Mouse (Mus musculus): ENCODE measurements around the gene Frmd4b. TPM values are rescaled to one million over a fixed set of nuclear protein-coding genes. Genes with fewer than 3 reads are reported as not detected.
"Not testable (repeated sequence)": the region's sequence is repeated elsewhere in the genome, so short reads cannot be mapped to it uniquely, and the experiment has no call there.

The Frmd4b gene
- polyA plus RNA-seq, 1 experiment from 2014 or later, result 32.5 TPM

DNA sequence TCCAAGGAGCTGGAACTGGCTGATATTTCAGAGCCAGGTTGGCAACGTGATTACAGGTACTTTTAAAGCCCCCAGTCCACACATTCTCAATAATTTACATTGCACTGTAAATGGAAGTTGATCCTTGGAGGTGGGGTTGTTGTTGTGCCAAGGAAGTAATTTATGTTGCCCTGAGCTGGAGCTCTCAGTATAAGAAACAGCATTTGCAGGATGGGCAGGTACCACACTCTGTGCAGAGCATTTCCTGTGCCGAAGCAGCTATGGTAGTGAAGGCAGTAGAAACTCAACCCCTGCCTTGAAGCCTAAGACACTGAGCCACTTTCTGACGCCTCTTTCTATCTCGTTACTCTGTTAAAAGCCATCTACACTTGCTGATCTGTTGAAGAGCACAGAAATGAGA lies 341.6 kb downstream of the Frmd4b start:
- WGBS, result 48% methylated on average over 4 of the region's 4 CpGs
- no peak for DNase-seq (ENCODE audit: low spot score)
- Histone ChIP-seq H3K9me3 (no peaks in the 10 kb centered on the region), H3K36me3 (no peaks in the 10 kb centered on the region), H3K27me3 (ENCODE audit: insufficient read depth, poor library complexity, severe bottlenecking) (no peaks in the 10 kb centered on the region), H3K4me3 (no peak overlapping the region), H3K27ac (peak overlapping the region; percentile 4; the same call in 1 of the 2 replicates), H3K4me1 (peaks cover 30% of the 10 kb centered on the region)

GRCm38 (mm10) chr6:97273777-97274176 lies 343.6 kb downstream of the Frmd4b start:
- no peak overlapping the region for H3K27ac ChIP-seq
- DNase-seq (ENCODE audit: low spot score), result no peak
- H3K27me3 ChIP-seq (ENCODE audit: insufficient read depth, poor library complexity, severe bottlenecking), result no peaks in the 10 kb centered on the region
- H3K4me3 ChIP-seq, result no peak overlapping the region
- 72% methylated on average over 3 of the region's 3 CpGs for WGBS
- peaks cover 27% of the 10 kb centered on the region for H3K4me1 ChIP-seq
- no peaks in the 10 kb centered on the region for H3K36me3 ChIP-seq
- H3K9me3 ChIP-seq, result no peaks in the 10 kb centered on the region

DNA sequence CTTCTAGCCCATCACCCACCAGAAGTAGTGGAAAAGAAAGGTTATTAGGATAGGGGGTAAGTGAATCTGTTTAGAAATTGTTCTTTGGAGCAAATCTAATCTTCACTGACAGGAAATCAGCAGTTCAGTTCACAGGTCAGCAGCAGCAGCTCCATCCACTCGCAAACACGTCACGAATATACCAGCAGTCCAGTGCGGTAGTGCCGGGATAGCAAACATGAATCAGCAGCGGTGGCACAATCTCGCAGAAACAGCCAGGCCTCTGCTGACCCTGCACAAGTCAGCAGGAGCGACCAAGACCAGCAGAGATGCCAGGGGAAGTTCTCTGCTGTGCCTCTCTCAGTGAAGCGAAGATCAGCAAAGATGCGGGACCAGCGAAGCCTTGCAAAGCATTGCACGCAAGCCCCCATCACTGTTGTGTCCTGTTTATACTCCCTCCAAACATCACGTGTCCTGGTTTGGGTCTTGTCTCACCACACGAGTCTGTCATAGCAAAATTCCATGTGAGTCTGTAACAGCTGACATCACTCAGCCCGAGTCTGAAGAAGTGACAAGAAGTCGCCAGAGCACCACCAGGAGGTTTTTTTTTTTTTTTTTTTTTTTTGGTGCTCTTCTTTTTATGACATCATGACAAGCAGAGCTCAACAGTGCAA lies 344.2 kb downstream of the Frmd4b start:
- DNase-seq (ENCODE audit: low spot score), result no peak
- no peaks in the 10 kb centered on the region for H3K9me3 ChIP-seq
- no peak overlapping the region for H3K27ac ChIP-seq
- 68% methylated on average over 16 of the region's 16 CpGs for WGBS
- no peaks in the 10 kb centered on the region for H3K27me3 ChIP-seq (ENCODE audit: insufficient read depth, poor library complexity, severe bottlenecking)
- no peak overlapping the region for H3K4me3 ChIP-seq
- H3K4me1 ChIP-seq, result peaks cover 22% of the 10 kb centered on the region
- H3K36me3 ChIP-seq, result no peaks in the 10 kb centered on the region

DNA sequence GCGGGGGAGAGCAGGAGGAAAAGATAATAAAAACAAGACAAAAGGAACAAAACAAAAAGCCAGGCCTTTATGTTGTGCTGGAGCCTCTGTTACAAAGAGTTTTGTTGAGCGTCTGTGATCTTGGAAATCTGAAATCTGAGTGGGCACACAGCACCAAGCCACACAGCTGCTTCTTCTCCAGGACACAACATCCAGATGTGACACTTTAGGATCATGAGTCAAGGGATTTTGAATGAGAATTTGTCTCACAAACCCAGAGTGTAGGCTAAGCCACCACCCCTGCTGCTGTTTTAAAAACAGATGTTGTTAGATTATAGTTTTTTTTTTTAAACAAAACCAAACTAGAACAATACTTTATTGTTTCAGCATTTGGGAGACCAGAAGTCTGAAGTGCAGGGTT lies 345.0 kb downstream of the Frmd4b start:
- H3K4me3 ChIP-seq, result no peak overlapping the region
- 74% methylated on average over 2 of the region's 2 CpGs for WGBS
- H3K27ac ChIP-seq, result no peak overlapping the region
- H3K9me3 ChIP-seq, result no peaks in the 10 kb centered on the region
- H3K4me1 ChIP-seq, result peaks cover 20% of the 10 kb centered on the region
- DNase-seq (ENCODE audit: low spot score), result no peak
- H3K27me3 ChIP-seq (ENCODE audit: insufficient read depth, poor library complexity, severe bottlenecking), result no peaks in the 10 kb centered on the region
- no peaks in the 10 kb centered on the region for H3K36me3 ChIP-seq

DNA sequence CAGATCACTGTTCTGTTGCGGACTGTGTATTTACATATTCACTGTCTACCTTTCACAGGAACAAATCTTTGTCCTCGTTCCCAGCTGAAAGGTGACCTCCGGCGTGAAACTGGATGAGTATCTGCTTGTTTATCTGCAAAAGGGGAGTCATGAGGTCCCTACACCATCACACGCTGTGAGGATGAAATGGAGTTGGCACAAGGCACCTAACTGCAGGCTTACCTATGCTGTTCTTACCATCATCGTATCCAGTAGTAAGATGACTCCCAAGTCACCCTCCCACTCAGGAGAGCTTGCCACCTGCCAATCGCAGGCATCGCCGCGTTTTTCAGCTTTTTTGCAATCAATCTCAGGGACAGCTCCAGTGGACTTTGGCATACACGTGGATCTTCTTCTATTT lies 347.7 kb downstream of the Frmd4b start:
- Histone ChIP-seq H3K4me3 (no peak overlapping the region), H3K9me3 (no peaks in the 10 kb centered on the region), H3K27me3 (ENCODE audit: insufficient read depth, poor library complexity, severe bottlenecking) (no peaks in the 10 kb centered on the region), H3K27ac (no peak overlapping the region), H3K4me1 (peaks cover 3% of the 10 kb centered on the region), H3K36me3 (no peaks in the 10 kb centered on the region)
- WGBS, result 77% methylated on average over 11 of the region's 11 CpGs
- peak; percentile 58 for DNase-seq (ENCODE audit: low spot score)

DNA sequence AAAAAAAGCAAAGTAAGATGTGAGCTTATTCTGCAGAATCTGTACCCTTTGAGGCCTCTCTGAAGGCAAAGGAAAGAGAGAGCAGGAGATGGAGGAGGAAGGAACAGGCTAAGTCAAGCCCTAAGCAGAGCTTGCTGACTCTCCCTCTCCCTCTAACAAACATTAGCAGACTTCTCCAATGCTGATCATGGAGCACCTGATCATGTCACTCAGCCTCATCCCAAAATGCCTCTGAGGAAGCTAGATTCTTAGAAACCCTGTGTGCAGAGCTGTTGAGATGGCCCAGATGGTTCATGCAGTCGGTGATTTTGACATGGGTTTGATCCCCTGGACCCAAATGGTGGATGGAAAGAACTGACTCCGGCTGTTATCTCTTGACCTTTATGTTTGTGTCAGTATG lies 350.2 kb downstream of the Frmd4b start:
- no peak for DNase-seq (ENCODE audit: low spot score)
- Histone ChIP-seq H3K27ac (no peak overlapping the region), H3K9me3 (no peaks in the 10 kb centered on the region), H3K4me1 (no peaks in the 10 kb centered on the region; the same call in 1 of the 2 replicates), H3K4me3 (no peak overlapping the region), H3K36me3 (no peaks in the 10 kb centered on the region), H3K27me3 (ENCODE audit: insufficient read depth, poor library complexity, severe bottlenecking) (no peaks in the 10 kb centered on the region)
- WGBS, result 72% methylated on average over 2 of the region's 2 CpGs

- H3K27ac ChIP-seq, result peak overlapping the region; percentile 78; the same call in 1 of the 2 replicates
- no peaks in the 10 kb centered on the region; the same call in 1 of the 2 replicates for H3K4me1 ChIP-seq
- H3K4me3 ChIP-seq, result no peak overlapping the region
- DNase-seq (ENCODE audit: low spot score), result peak; percentile 61
- H3K9me3 ChIP-seq, result no peaks in the 10 kb centered on the region
- 71% methylated on average over 4 of the region's 4 CpGs for WGBS
- H3K27me3 ChIP-seq (ENCODE audit: insufficient read depth, poor library complexity, severe bottlenecking), result no peaks in the 10 kb centered on the region
- H3K36me3 ChIP-seq, result no peaks in the 10 kb centered on the region
These were observed 350.7 kb downstream of the Frmd4b start for GRCm38 (mm10) chr6:97266661-97267060.

DNA sequence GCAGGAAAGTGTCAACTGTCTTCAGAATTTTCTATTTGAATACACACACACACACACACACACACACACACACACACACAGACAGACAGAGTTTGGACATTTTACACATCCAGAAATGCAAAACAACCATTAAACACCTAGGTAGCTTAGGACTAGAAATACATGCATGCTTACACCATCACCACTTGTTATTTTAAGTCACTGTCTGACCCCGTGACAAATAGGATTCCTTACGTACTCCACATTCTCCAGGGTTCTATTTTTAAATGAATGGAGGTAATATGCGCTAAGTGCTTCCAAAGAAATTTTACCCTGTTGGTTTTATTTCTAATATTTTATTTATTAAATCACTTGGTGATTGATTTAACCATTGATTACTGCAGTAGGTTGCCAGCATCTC lies 351.6 kb downstream of the Frmd4b start:
- DNase-seq (ENCODE audit: low spot score), result no peak
- Histone ChIP-seq H3K27me3 (ENCODE audit: insufficient read depth, poor library complexity, severe bottlenecking) (no peaks in the 10 kb centered on the region), H3K9me3 (no peaks in the 10 kb centered on the region), H3K4me1 (no peaks in the 10 kb centered on the region; the same call in 1 of the 2 replicates), H3K4me3 (0 out of 2 replicates have a peak overlapping the region, but pooled peaks have one; percentile 15), H3K27ac (peak overlapping the region; percentile 78), H3K36me3 (no peaks in the 10 kb centered on the region)
- 33% methylated on average over 3 of the region's 3 CpGs for WGBS

DNA sequence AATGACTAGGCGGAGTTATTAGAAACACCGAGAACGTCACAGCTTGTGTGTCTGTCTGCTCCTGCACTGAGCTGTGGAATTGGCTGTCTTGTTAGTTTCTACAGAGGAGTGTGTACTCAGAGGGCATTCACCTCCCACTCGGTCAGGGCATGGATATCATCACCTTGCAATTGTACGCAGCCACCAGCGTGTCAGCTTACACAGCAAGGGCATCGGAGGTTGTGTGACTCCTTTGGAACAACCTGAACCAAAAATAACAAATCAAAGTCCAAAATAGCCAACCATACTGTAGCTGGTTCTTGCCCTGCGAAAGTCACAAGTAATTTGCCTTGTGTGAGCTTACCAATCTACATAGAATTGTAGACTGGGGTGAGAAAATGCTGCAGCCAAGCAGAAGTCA lies 352.1 kb downstream of the Frmd4b start:
- Histone ChIP-seq H3K4me3 (0 out of 2 replicates have a peak overlapping the region, but pooled peaks have one; percentile 15), H3K27ac (peak overlapping the region; percentile 78)
- WGBS, result 51% methylated on average over 8 of the region's 8 CpGs

DNA sequence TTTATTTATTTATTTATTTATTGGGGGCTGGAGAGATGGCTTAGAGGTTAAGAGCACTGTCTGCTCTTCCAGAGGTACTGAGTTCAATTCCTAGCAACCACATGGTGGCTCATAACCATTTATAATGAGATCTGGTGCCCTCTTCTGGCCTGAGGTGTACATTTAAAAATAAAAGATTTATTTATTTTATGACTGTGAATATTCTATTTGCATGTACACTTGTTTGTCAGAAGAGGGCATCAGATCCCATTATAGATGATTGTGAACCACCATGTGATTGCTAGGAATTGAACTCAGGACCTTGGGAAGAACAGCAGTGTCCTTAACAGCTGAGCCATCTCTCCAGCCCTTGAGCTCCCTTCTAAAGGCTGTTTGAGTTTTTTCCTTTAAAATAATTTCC lies 353.6 kb downstream of the Frmd4b start:
- H3K27me3 ChIP-seq (ENCODE audit: insufficient read depth, poor library complexity, severe bottlenecking); DNase-seq (ENCODE audit: low spot score); H3K4me3 ChIP-seq; H3K4me1 ChIP-seq; H3K36me3 ChIP-seq; H3K9me3 ChIP-seq: not testable (repeated sequence)
- H3K27ac ChIP-seq, result 0 out of 2 replicates have a peak overlapping the region, but pooled peaks have one; percentile 78

More for the DNA sequence above, 352.1 kb downstream of the Frmd4b start:
- H3K4me1 ChIP-seq, result no peaks in the 10 kb centered on the region; the same call in 1 of the 2 replicates
- peak; percentile 79 for DNase-seq (ENCODE audit: low spot score)
- no peaks in the 10 kb centered on the region for H3K27me3 ChIP-seq (ENCODE audit: insufficient read depth, poor library complexity, severe bottlenecking)
- H3K9me3 ChIP-seq, result no peaks in the 10 kb centered on the region
- H3K36me3 ChIP-seq, result no peaks in the 10 kb centered on the region

GRCm38 (mm10) chr6:97262229-97262628 lies 355.1 kb downstream of the Frmd4b start:
- Histone ChIP-seq H3K9me3 (no peaks in the 10 kb centered on the region), H3K4me3 (no peak overlapping the region), H3K27me3 (ENCODE audit: insufficient read depth, poor library complexity, severe bottlenecking) (no peaks in the 10 kb centered on the region), H3K27ac (no peak overlapping the region), H3K4me1 (peaks cover 13% of the 10 kb centered on the region; the same call in 1 of the 2 replicates), H3K36me3 (no peaks in the 10 kb centered on the region)
- WGBS, result 77% methylated on average over 4 of the region's 4 CpGs
- no peak for DNase-seq (ENCODE audit: low spot score)

- WGBS, result 90% methylated on average over 2 of the region's 2 CpGs
- not testable (repeated sequence) for H3K27ac ChIP-seq; H3K9me3 ChIP-seq; DNase-seq (ENCODE audit: low spot score); H3K27me3 ChIP-seq (ENCODE audit: insufficient read depth, poor library complexity, severe bottlenecking); H3K4me3 ChIP-seq; H3K36me3 ChIP-seq
- peaks cover 16% of the 10 kb centered on the region for H3K4me1 ChIP-seq
These were observed 357.4 kb downstream of the Frmd4b start for GRCm38 (mm10) chr6:97259926-97260325.

- Histone ChIP-seq H3K27me3 (ENCODE audit: insufficient read depth, poor library complexity, severe bottlenecking) (no peaks in the 10 kb centered on the region), H3K36me3 (no peaks in the 10 kb centered on the region), H3K9me3 (no peaks in the 10 kb centered on the region), H3K4me3 (no peak overlapping the region), H3K27ac (0 out of 2 replicates have a peak overlapping the region, but pooled peaks have one; percentile 8), H3K4me1 (peaks cover 16% of the 10 kb centered on the region)
- DNase-seq (ENCODE audit: low spot score), result no peak
- WGBS, result 84% methylated on average over 1 of the region's 1 CpGs
These were observed 358.9 kb downstream of the Frmd4b start for GRCm38 (mm10) chr6:97258489-97258888.

Measured in heart, embryonic 10.5 days (tissue).